Mouse (Mus musculus) monocyte, adult 59 days (primary cell): ENCODE data around the gene Tmod2. TPM values are rescaled to one million over a fixed set of nuclear protein-coding genes. Genes with fewer than 3 reads are reported as not detected.

ENCODE experiments used
- total RNA-seq, 2 experiments: library from RNA; stranded (reverse); gene quantifications; one replicate each; pipeline ENCODE4 v1.2.4; 2023

Gene Tmod2
- under 1 TPM in 1 of 2 experiments, not detected in 1; 0.10 TPM for total RNA-seq

GRCm38 (mm10) chr9:75610571-75611493 is at the start of gene Tmod2:
TSS of gene Tmod2 (minus strand) at chr9:75611325.

DNA sequence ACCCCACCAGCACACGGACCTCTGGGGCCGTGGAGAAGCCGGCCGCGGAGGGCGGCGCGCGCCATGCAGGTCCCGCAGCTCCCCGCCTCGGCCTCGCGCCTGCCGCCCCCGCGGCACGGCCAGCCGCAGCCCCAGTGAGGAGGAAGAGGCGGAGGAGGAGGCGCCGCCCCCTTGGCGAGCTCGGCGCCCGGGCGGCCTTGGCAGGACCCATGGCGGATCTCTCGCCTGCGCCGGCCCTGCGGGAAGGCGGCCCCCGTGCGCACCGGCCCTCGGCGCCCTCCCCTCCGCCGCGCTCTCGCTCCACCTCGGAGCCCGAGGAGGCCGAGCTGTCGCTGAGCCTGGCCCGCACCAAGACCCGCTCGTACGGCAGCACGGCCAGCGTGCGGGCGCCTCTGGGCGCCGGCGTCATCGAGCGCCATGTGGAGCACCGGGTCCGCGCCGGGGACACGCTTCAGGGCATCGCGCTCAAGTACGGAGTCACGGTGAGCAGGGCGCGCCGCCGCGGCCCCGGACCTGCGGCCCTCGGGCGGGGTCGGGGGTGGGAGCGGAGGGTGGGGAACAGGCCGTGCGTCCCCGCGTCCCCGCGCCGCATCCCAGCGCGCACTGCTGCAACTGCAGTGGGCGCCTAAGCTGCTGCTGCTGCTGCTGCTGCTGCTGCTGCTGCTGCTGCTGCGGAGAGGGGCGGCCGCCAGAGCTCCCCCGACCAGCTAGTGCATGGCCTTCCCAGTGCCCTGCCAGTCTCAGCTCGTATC is 14.6 kb upstream of the Tmod2 start, which contains the start of gene Lysmd2:
Gene Lysmd2, plus strand, starts transcription at position 186 of the 752 bp plus-strand sequence.

GRCm38 (mm10) chr9:75559512-75560012 is 51.6 kb downstream of the Tmod2 start, which contains the start of gene Tmod3:
TSS of gene Tmod3 (minus strand) at chr9:75559657.

Other genes with a start within 250 kb of the Tmod2 start
- 100 to 1,000 TPM; 132 to 135 TPM for gene Mapk6, start 201.3 kb downstream of the Tmod2 start, total RNA-seq
- 10 to 100 TPM; 16.2 to 17.2 TPM for gene Leo1, start 169.8 kb downstream of the Tmod2 start, total RNA-seq
- gene Tmod3, start 51.7 kb downstream of the Tmod2 start, total RNA-seq, result 100 to 1,000 TPM in 1 of 2 experiments, 10 to 100 TPM in 1; 98.0 to 106 TPM
- not detected for gene Lysmd2, start 14.4 kb upstream of the Tmod2 start, total RNA-seq
- gene Scg3, start 72.7 kb upstream of the Tmod2 start, total RNA-seq, result not detected
- gene Bmp5, start 164.0 kb upstream of the Tmod2 start, total RNA-seq, result not detected